Mouse (Mus musculus): ENCODE data around the gene Prdm16.

Prdm16 gene

GRCm38 (mm10) chr4:154538727-154539126 lies 97.9 kb downstream of the Prdm16 start:
- Histone ChIP-seq H3K36me3 (ENCODE audit: insufficient read depth, low read length) (no peaks in the 10 kb centered on the region), H3K4me1 (replicated peaks; ENCODE audit: low read depth, low read length) (peaks cover 6% of the 10 kb centered on the region; the same call in 1 of the 2 replicates), H3K27me3 (ENCODE audit: insufficient read depth, low read length) (no peaks in the 10 kb centered on the region; the same call in 1 of the 2 replicates), H3K9me3 (ENCODE audit: low read length) (no peaks in the 10 kb centered on the region), H3K4me3 (replicated peaks; ENCODE audit: low read length) (no peak overlapping the region)
- no peak for TF ChIP-seq POU5F1 (IDR thresholded peaks at IDR 0.05; ENCODE audit: borderline replicate concordance, low read length)
- no peak for TF ChIP-seq CTCF (conservative IDR thresholded peaks at IDR 0.05; ENCODE audit: low read length)
- no peak for TF ChIP-seq NANOG (IDR thresholded peaks at IDR 0.05; ENCODE audit: borderline replicate concordance, low read length)

- Histone ChIP-seq H3K4me3 (replicated peaks; ENCODE audit: low read length) (no peak overlapping the region), H3K36me3 (ENCODE audit: insufficient read depth, low read length) (no peaks in the 10 kb centered on the region), H3K9me3 (ENCODE audit: low read length) (no peaks in the 10 kb centered on the region), H3K27me3 (ENCODE audit: insufficient read depth, low read length) (no peaks in the 10 kb centered on the region), H3K4me1 (replicated peaks; ENCODE audit: low read depth, low read length) (peaks cover 6% of the 10 kb centered on the region; the same call in 1 of the 2 replicates)
- TF ChIP-seq POU5F1 (IDR thresholded peaks at IDR 0.05; ENCODE audit: borderline replicate concordance, low read length) (no peak), NANOG (IDR thresholded peaks at IDR 0.05; ENCODE audit: borderline replicate concordance, low read length) (no peak), CTCF (conservative IDR thresholded peaks at IDR 0.05; ENCODE audit: low read length) (no peak)
Measured at GRCm38 (mm10) chr4:154536110-154536509, 100.6 kb downstream of the Prdm16 start.

GRCm38 (mm10) chr4:154531368-154531767 lies 105.3 kb downstream of the Prdm16 start:
- no peak for TF ChIP-seq POU5F1 (IDR thresholded peaks at IDR 0.05; ENCODE audit: borderline replicate concordance, low read length)
- TF ChIP-seq NANOG (IDR thresholded peaks at IDR 0.05; ENCODE audit: borderline replicate concordance, low read length), result no peak
- TF ChIP-seq CTCF (conservative IDR thresholded peaks at IDR 0.05; ENCODE audit: low read length), result no peak
- Histone ChIP-seq H3K27me3 (ENCODE audit: insufficient read depth, low read length) (peaks cover 5% of the 10 kb centered on the region; the same call in 1 of the 2 replicates), H3K36me3 (ENCODE audit: insufficient read depth, low read length) (no peaks in the 10 kb centered on the region), H3K4me1 (replicated peaks; ENCODE audit: low read depth, low read length) (no peaks in the 10 kb centered on the region), H3K9me3 (ENCODE audit: low read length) (no peaks in the 10 kb centered on the region), H3K4me3 (replicated peaks; ENCODE audit: low read length) (no peak overlapping the region)

GRCm38 (mm10) chr4:154530336-154530735 lies 106.3 kb downstream of the Prdm16 start:
- Histone ChIP-seq H3K27me3 (ENCODE audit: insufficient read depth, low read length) (peaks cover 5% of the 10 kb centered on the region; the same call in 1 of the 2 replicates), H3K4me1 (replicated peaks; ENCODE audit: low read depth, low read length) (no peaks in the 10 kb centered on the region), H3K36me3 (ENCODE audit: insufficient read depth, low read length) (no peaks in the 10 kb centered on the region), H3K4me3 (replicated peaks; ENCODE audit: low read length) (no peak overlapping the region), H3K9me3 (ENCODE audit: low read length) (no peaks in the 10 kb centered on the region)
- TF ChIP-seq CTCF (conservative IDR thresholded peaks at IDR 0.05; ENCODE audit: low read length) (no peak), POU5F1 (IDR thresholded peaks at IDR 0.05; ENCODE audit: borderline replicate concordance, low read length) (no peak), NANOG (IDR thresholded peaks at IDR 0.05; ENCODE audit: borderline replicate concordance, low read length) (no peak)

GRCm38 (mm10) chr4:154527506-154527905 lies 109.2 kb downstream of the Prdm16 start:
- Histone ChIP-seq H3K27me3 (ENCODE audit: insufficient read depth, low read length) (peaks cover 5% of the 10 kb centered on the region; the same call in 1 of the 2 replicates), H3K9me3 (ENCODE audit: low read length) (no peaks in the 10 kb centered on the region), H3K4me3 (replicated peaks; ENCODE audit: low read length) (no peak overlapping the region), H3K4me1 (replicated peaks; ENCODE audit: low read depth, low read length) (no peaks in the 10 kb centered on the region), H3K36me3 (ENCODE audit: insufficient read depth, low read length) (no peaks in the 10 kb centered on the region)
- no peak for TF ChIP-seq POU5F1 (IDR thresholded peaks at IDR 0.05; ENCODE audit: borderline replicate concordance, low read length)
- TF ChIP-seq NANOG (IDR thresholded peaks at IDR 0.05; ENCODE audit: borderline replicate concordance, low read length), result no peak
- no peak for TF ChIP-seq CTCF (conservative IDR thresholded peaks at IDR 0.05; ENCODE audit: low read length)

- Histone ChIP-seq H3K4me3 (replicated peaks; ENCODE audit: low read length) (no peak overlapping the region), H3K4me1 (replicated peaks; ENCODE audit: low read depth, low read length) (no peaks in the 10 kb centered on the region), H3K36me3 (ENCODE audit: insufficient read depth, low read length) (no peaks in the 10 kb centered on the region), H3K27me3 (ENCODE audit: insufficient read depth, low read length) (peaks cover 5% of the 10 kb centered on the region; the same call in 1 of the 2 replicates), H3K9me3 (ENCODE audit: low read length) (no peaks in the 10 kb centered on the region)
- TF ChIP-seq NANOG (IDR thresholded peaks at IDR 0.05; ENCODE audit: borderline replicate concordance, low read length) (no peak), POU5F1 (IDR thresholded peaks at IDR 0.05; ENCODE audit: borderline replicate concordance, low read length) (no peak), CTCF (conservative IDR thresholded peaks at IDR 0.05; ENCODE audit: low read length) (no peak)
Measured at GRCm38 (mm10) chr4:154526351-154526786, 110.3 kb downstream of the Prdm16 start.

- Histone ChIP-seq H3K4me3 (replicated peaks; ENCODE audit: low read length) (no peak overlapping the region), H3K4me1 (replicated peaks; ENCODE audit: low read depth, low read length) (no peaks in the 10 kb centered on the region), H3K9me3 (ENCODE audit: low read length) (no peaks in the 10 kb centered on the region), H3K27me3 (ENCODE audit: insufficient read depth, low read length) (peaks cover 5% of the 10 kb centered on the region), H3K36me3 (ENCODE audit: insufficient read depth, low read length) (no peaks in the 10 kb centered on the region)
- TF ChIP-seq POU5F1 (IDR thresholded peaks at IDR 0.05; ENCODE audit: borderline replicate concordance, low read length), result no peak
- TF ChIP-seq NANOG (IDR thresholded peaks at IDR 0.05; ENCODE audit: borderline replicate concordance, low read length), result no peak
- no peak for TF ChIP-seq CTCF (conservative IDR thresholded peaks at IDR 0.05; ENCODE audit: low read length)
Measured at GRCm38 (mm10) chr4:154523898-154524297, 112.8 kb downstream of the Prdm16 start.

- no peak for TF ChIP-seq NANOG (IDR thresholded peaks at IDR 0.05; ENCODE audit: borderline replicate concordance, low read length)
- TF ChIP-seq POU5F1 (IDR thresholded peaks at IDR 0.05; ENCODE audit: borderline replicate concordance, low read length), result no peak
- TF ChIP-seq CTCF (conservative IDR thresholded peaks at IDR 0.05; ENCODE audit: low read length), result no peak
Measured at GRCm38 (mm10) chr4:154521881-154522676, 114.6 kb downstream of the Prdm16 start.

More at GRCm38 (mm10) chr4:154521881-154522676, 114.6 kb downstream of the Prdm16 start:
- Histone ChIP-seq H3K9me3 (ENCODE audit: low read length) (no peaks in the 10 kb centered on the region), H3K36me3 (ENCODE audit: insufficient read depth, low read length) (no peaks in the 10 kb centered on the region), H3K4me1 (replicated peaks; ENCODE audit: low read depth, low read length) (no peaks in the 10 kb centered on the region; the same call in 1 of the 2 replicates), H3K4me3 (replicated peaks; ENCODE audit: low read length) (no peak overlapping the region), H3K27me3 (ENCODE audit: insufficient read depth, low read length) (no peaks in the 10 kb centered on the region; the same call in 1 of the 2 replicates)

All from E14TG2a.4 (cell line).